7 mouse cellular contexts compared by ENCODE assay signal in genomic region chr2:163016916-163017743, GRCm38 (mm10). TPM values are rescaled to one million over a fixed set of nuclear protein-coding genes. Genes with fewer than 3 reads are reported as not detected.
DNase-seq lines count a peak whose midpoint lies in the region; ATAC-seq lines count a peak whose summit lies in the region.

TSS of gene Ift52 (plus strand) at chr2:163017354.

- intact Hi-C loops in gastrocnemius, postnatal 36 days (cut with DNase I): no loop called here
- intact Hi-C loops in left cerebral cortex, postnatal 25 days (cut with DNase I): loop anchor here (5.0 kb wide), 1 partner anchor 85 kb away; the partner anchor contains the start of gene Srsf6

- peak within 1 kb of the TSS; percentile 64 for H3K9ac ChIP-seq in intestine, embryonic 15.5 days

- H3K4me3 ChIP-seq in intestine, embryonic 15.5 days (replicated peaks): peak within 1 kb of the TSS; percentile 72
- H3K4me3 ChIP-seq in midbrain, embryonic 10.5 days: peak within 1 kb of the TSS; percentile 92

- WGBS in intestine, embryonic 15.5 days: under 1% methylated on average over 57 of the region's 57 CpGs
- WGBS in midbrain, embryonic 10.5 days: under 1% methylated on average over 57 of the region's 57 CpGs

- DNase-seq in adrenal gland, adult 2 months: peak; percentile 93
- peak; percentile 83 for DNase-seq in embryo, embryonic 11.5 days (ENCODE audit: low read depth, low spot score)
- DNase-seq in gastrocnemius, postnatal 36 days: peak; percentile 79 to 89
- DNase-seq in left cerebral cortex, postnatal 25 days (ENCODE audit: low spot score in 2 of 2): peak; percentile 95 to 96
- peak; percentile 92 for DNase-seq in midbrain, embryonic 10.5 days (ENCODE audit: low spot score)
- DNase-seq in right cerebral cortex, postnatal 4 days: peak; percentile 90

- peak within 1 kb of the TSS; percentile 54 for H3K27ac ChIP-seq in intestine, embryonic 15.5 days
- H3K27ac ChIP-seq in midbrain, embryonic 10.5 days (replicated peaks): peak within 1 kb of the TSS; percentile 90

- H3K4me1 ChIP-seq in intestine, embryonic 15.5 days (replicated peaks): peaks cover 4% of the 10 kb centered on the region; the same call in 1 of the 2 replicates
- peaks cover 13% of the 10 kb centered on the region for H3K4me1 ChIP-seq in midbrain, embryonic 10.5 days

- no peaks in the 10 kb centered on the region for H3K36me3 ChIP-seq in intestine, embryonic 15.5 days
- H3K36me3 ChIP-seq in midbrain, embryonic 10.5 days: no peaks in the 10 kb centered on the region

- H3K9me3 ChIP-seq in intestine, embryonic 15.5 days: no peaks in the 10 kb centered on the region
- H3K9me3 ChIP-seq in midbrain, embryonic 10.5 days (replicated peaks): no peaks in the 10 kb centered on the region

- peak within 1 kb of the TSS; percentile 50 for H3K4me2 ChIP-seq in intestine, embryonic 15.5 days (replicated peaks)

- no peaks in the 10 kb centered on the region for H3K27me3 ChIP-seq in intestine, embryonic 15.5 days (replicated peaks)
- H3K27me3 ChIP-seq in midbrain, embryonic 10.5 days (ENCODE audit: low read depth, poor library complexity, severe bottlenecking): no peaks in the 10 kb centered on the region

- ATAC-seq in intestine, embryonic 15.5 days: peak; percentile 98

RNA-seq across cellular contexts. Expression of gene Ift52, which starts in this region (rescaled TPM):
- 10 to 100 TPM; 44.5 to 55.8 TPM for total RNA-seq in adrenal gland, adult 2 months (2021)
- polyA plus RNA-seq in adrenal gland, adult 2 months (2012; rRNA removed): 19.4 and 25.9 TPM in 2 replicates
- 10 to 100 TPM; 13.2 to 13.4 TPM for total RNA-seq in gastrocnemius, postnatal 36 days (2021)
- polyA plus RNA-seq in intestine, embryonic 15.5 days (2015; fragmentation: Nextera tagmentation; extraction: Ambion mirVana): 44.0 and 47.7 TPM in 2 replicates
- 10 to 100 TPM; 31.2 to 33.9 TPM for total RNA-seq in left cerebral cortex, postnatal 25 days (2021)
- polyA plus RNA-seq in midbrain, embryonic 10.5 days (2016; fragmentation: Nextera tagmentation; extraction: Ambion mirVana): 56.2 and 56.4 TPM in 2 replicates

Comparison
In these comparisons a context has a peak if more than half of its experiments do, and no peak if none do; other contexts are left out.
1. Peak in every context shown above with its lines: DNase-seq, ATAC-seq, H3K4me3 ChIP-seq and H3K27ac ChIP-seq.